Mouse (Mus musculus) hindbrain, embryonic 14.5 days (tissue): ENCODE results near the gene Acsl5. TPM values are rescaled to one million over a fixed set of nuclear protein-coding genes. Genes with fewer than 3 reads are reported as not detected.
A peak's percentile ranks its signal among the peaks of the same experiment; 100 is the strongest.

Source experiments
- ATAC-seq: fragments of 200-750 bp; cut with Nextera tagmentation; 2 replicates; pipeline ENCODE4 v1.8.0; 2017; ENCODE audit warnings: moderate number of reproducible peaks, mild to moderate bottlenecking, moderate TSS enrichment, moderate library complexity; ENCODE audit not compliant: low FRiP score
- DNase-seq: peaks from one replicate; pipeline ENCODE4 v3.0.0-alpha.2; 2015; ENCODE audit warnings: low spot score
- H3K27ac ChIP-seq: fragments of 300-500 bp; sonication (generic); 2 replicates; pipeline ENCODE4 v1.5.1; 2014; ENCODE audit warnings: mild to moderate bottlenecking, moderate library complexity
- H3K27me3 ChIP-seq: fragments of 300-500 bp; sonication (generic); 2 replicates; pipeline ENCODE4 v1.6.1; 2014; ENCODE audit warnings: mild to moderate bottlenecking, low read length, mixed read lengths; ENCODE audit not compliant: control insufficient read depth, insufficient read depth
- H3K36me3 ChIP-seq: fragments of 300-500 bp; sonication (generic); replicated peaks from 2 replicates; pipeline ENCODE4 v1.6.1; 2014; ENCODE audit not compliant: control insufficient read depth, insufficient read depth
- H3K4me1 ChIP-seq: fragments of 300-500 bp; sonication (generic); replicated peaks from 2 replicates; pipeline ENCODE4 v1.6.1; 2014; ENCODE audit warnings: antibody characterized with exemption, low read length, mixed read lengths; ENCODE audit not compliant: control insufficient read depth, insufficient read depth
- H3K4me2 ChIP-seq: fragments of 300-500 bp; sonication (generic); replicated peaks from 2 replicates; pipeline ENCODE4 v1.6.1; 2014; ENCODE audit warnings: mild to moderate bottlenecking, moderate library complexity
- H3K4me3 ChIP-seq: fragments of 300-500 bp; sonication (generic); replicated peaks from 2 replicates; pipeline ENCODE4 v1.5.1; 2014; ENCODE audit warnings: mild to moderate bottlenecking, low read length
- H3K9ac ChIP-seq: fragments of 300-500 bp; sonication (generic); 2 replicates; pipeline ENCODE4 v1.6.1; 2014
- H3K9me3 ChIP-seq: fragments of 300-500 bp; sonication (generic); 2 replicates; pipeline ENCODE4 v1.6.1; 2016; ENCODE audit warnings: low read length; ENCODE audit not compliant: control insufficient read depth
- WGBS: fragments of 180-500 bp; shearing (Covaris S2); extraction: QIAGEN DNeasy Blood & Tissue Kit; methylation state at CpG from one replicate; pipeline ENCODE4 v1.1.7; 2014; 5-methylcytosine and 5-hydroxymethylcytosine counted together
- polyA plus RNA-seq: library from polyadenylated mRNA; unstranded; fragments of >200 nt; fragmentation: Nextera tagmentation; extraction: Ambion mirVana; gene quantifications from 2 replicates; pipeline ENCODE4 v1.2.1, GENCODE M21; 2014

Gene Acsl5
- polyA plus RNA-seq, 1 experiment from 2014 or later = 17.3 TPM

- Histone ChIP-seq H3K9me3 (no peaks in the 10 kb centered on the region), H3K4me3 (no peak overlapping the region), H3K4me2 (no peak overlapping the region), H3K9ac (no peak overlapping the region), H3K4me1 (no peaks in the 10 kb centered on the region), H3K27me3 (no peaks in the 10 kb centered on the region), H3K27ac (no peak overlapping the region), H3K36me3 (no peaks in the 10 kb centered on the region)
- ATAC-seq (no peak), DNase-seq (no peak)
- WGBS = 85% methylated on average over 9 of the region's 9 CpGs
Observed at GRCm38 (mm10) chr19:55217365-55217764, 34.4 kb upstream of the Acsl5 start.

GRCm38 (mm10) chr19:55218192-55218739 lies 33.5 kb upstream of the Acsl5 start:
- Histone ChIP-seq H3K27ac (no peak overlapping the region), H3K4me1 (no peaks in the 10 kb centered on the region), H3K36me3 (no peaks in the 10 kb centered on the region), H3K9me3 (no peaks in the 10 kb centered on the region), H3K27me3 (no peaks in the 10 kb centered on the region), H3K4me3 (peak overlapping the region; percentile 26), H3K4me2 (peak overlapping the region; percentile 57), H3K9ac (peak overlapping the region; percentile 38)
- WGBS = 4% methylated on average over 20 of the region's 20 CpGs
- DNase-seq (peak; percentile 96), ATAC-seq (peak; percentile 84)

GRCm38 (mm10) chr19:55218741-55219221 lies 33.0 kb upstream of the Acsl5 start:
- no peak; the same call in 1 of the 2 replicates for ATAC-seq
- no peaks in the 10 kb centered on the region for H3K9me3 ChIP-seq
- 23% methylated on average over 12 of the region's 12 CpGs for WGBS
- DNase-seq = no peak
- no peaks in the 10 kb centered on the region for H3K36me3 ChIP-seq
- no peaks in the 10 kb centered on the region for H3K27me3 ChIP-seq
- H3K4me2 ChIP-seq = peak overlapping the region; percentile 57
- H3K4me3 ChIP-seq = peak overlapping the region; percentile 26
- no peak overlapping the region for H3K9ac ChIP-seq
- H3K4me1 ChIP-seq = no peaks in the 10 kb centered on the region
- H3K27ac ChIP-seq = no peak overlapping the region

GRCm38 (mm10) chr19:55219359-55219758 lies 32.4 kb upstream of the Acsl5 start:
- ATAC-seq (no peak), DNase-seq (no peak)
- Histone ChIP-seq H3K27me3 (no peaks in the 10 kb centered on the region), H3K4me1 (no peaks in the 10 kb centered on the region), H3K4me3 (no peak overlapping the region), H3K4me2 (no peak overlapping the region), H3K9ac (no peak overlapping the region), H3K36me3 (no peaks in the 10 kb centered on the region), H3K27ac (no peak overlapping the region), H3K9me3 (no peaks in the 10 kb centered on the region)
- WGBS = 82% methylated on average over 8 of the region's 8 CpGs

- Histone ChIP-seq H3K4me1 (no peaks in the 10 kb centered on the region), H3K27ac (no peak overlapping the region), H3K4me2 (no peak overlapping the region), H3K27me3 (no peaks in the 10 kb centered on the region), H3K4me3 (no peak overlapping the region), H3K9me3 (no peaks in the 10 kb centered on the region), H3K9ac (no peak overlapping the region), H3K36me3 (no peaks in the 10 kb centered on the region)
- ATAC-seq = no peak
- WGBS = 90% methylated on average over 6 of the region's 6 CpGs
- DNase-seq = no peak
Observed at GRCm38 (mm10) chr19:55221208-55221607, 30.5 kb upstream of the Acsl5 start.

GRCm38 (mm10) chr19:55222268-55222667 lies 29.5 kb upstream of the Acsl5 start:
- H3K4me3 ChIP-seq = no peak overlapping the region
- H3K4me2 ChIP-seq = no peak overlapping the region
- H3K9ac ChIP-seq = no peak overlapping the region
- no peaks in the 10 kb centered on the region for H3K4me1 ChIP-seq
- no peaks in the 10 kb centered on the region for H3K36me3 ChIP-seq
- H3K27ac ChIP-seq = no peak overlapping the region
- no peak for DNase-seq
- H3K9me3 ChIP-seq = no peaks in the 10 kb centered on the region
- no peak for ATAC-seq
- no peaks in the 10 kb centered on the region for H3K27me3 ChIP-seq
- 95% methylated on average over 9 of the region's 9 CpGs for WGBS

- no peak overlapping the region for H3K4me3 ChIP-seq
- no peaks in the 10 kb centered on the region for H3K27me3 ChIP-seq
- H3K9ac ChIP-seq = no peak overlapping the region
- H3K4me2 ChIP-seq = no peak overlapping the region
- H3K27ac ChIP-seq = no peak overlapping the region
- H3K36me3 ChIP-seq = no peaks in the 10 kb centered on the region
- 58% methylated on average over 5 of the region's 5 CpGs for whole genome bisulfite sequencing
- peaks cover 3% of the 10 kb centered on the region; the same call in 1 of the 2 replicates for H3K4me1 ChIP-seq
- ATAC-seq (no peak), DNase-seq (no peak)
- H3K9me3 ChIP-seq = no peaks in the 10 kb centered on the region
Observed at GRCm38 (mm10) chr19:55226621-55227020, 25.1 kb upstream of the Acsl5 start.

- Histone ChIP-seq H3K4me2 (no peak overlapping the region), H3K9ac (no peak overlapping the region), H3K4me1 (peaks cover 3% of the 10 kb centered on the region; the same call in 1 of the 2 replicates), H3K9me3 (no peaks in the 10 kb centered on the region), H3K27me3 (no peaks in the 10 kb centered on the region), H3K36me3 (no peaks in the 10 kb centered on the region), H3K4me3 (no peak overlapping the region), H3K27ac (no peak overlapping the region)
- ATAC-seq (no peak), DNase-seq (no peak)
- WGBS = 87% methylated on average over 7 of the region's 7 CpGs
Observed at GRCm38 (mm10) chr19:55227135-55227534, 24.6 kb upstream of the Acsl5 start.

GRCm38 (mm10) chr19:55231081-55231480 lies 20.7 kb upstream of the Acsl5 start:
- H3K4me1 ChIP-seq = peaks cover 3% of the 10 kb centered on the region; the same call in 1 of the 2 replicates
- no peaks in the 10 kb centered on the region for H3K36me3 ChIP-seq
- no peak overlapping the region for H3K9ac ChIP-seq
- H3K9me3 ChIP-seq = no peaks in the 10 kb centered on the region
- H3K27me3 ChIP-seq = no peaks in the 10 kb centered on the region
- H3K4me3 ChIP-seq = no peak overlapping the region
- WGBS = 77% methylated on average over 10 of the region's 10 CpGs
- no peak overlapping the region for H3K27ac ChIP-seq
- ATAC-seq (no peak), DNase-seq (no peak)
- H3K4me2 ChIP-seq = no peak overlapping the region

GRCm38 (mm10) chr19:55232136-55232535 lies 19.6 kb upstream of the Acsl5 start:
- Histone ChIP-seq H3K27me3 (no peaks in the 10 kb centered on the region), H3K27ac (no peak overlapping the region), H3K9me3 (no peaks in the 10 kb centered on the region), H3K36me3 (no peaks in the 10 kb centered on the region), H3K4me2 (no peak overlapping the region), H3K9ac (no peak overlapping the region), H3K4me1 (peaks cover 3% of the 10 kb centered on the region; the same call in 1 of the 2 replicates), H3K4me3 (no peak overlapping the region)
- DNase-seq = no peak
- ATAC-seq = no peak
- 46% methylated on average over 8 of the region's 8 CpGs for WGBS
